Mouse (Mus musculus) ES-Bruce4 (cell line): ENCODE data around the gene Fosl1. TPM values are rescaled to one million over a fixed set of nuclear protein-coding genes. Genes with fewer than 3 reads are reported as not detected.
A peak's percentile ranks its signal among the peaks of the same experiment; 100 is the strongest.

Experiments
- H3K27ac ChIP-seq: 2 replicates; pipeline ENCODE4 v1.5.1; 2012; ENCODE audit warnings: low read length, inconsistent platforms; ENCODE audit not compliant: insufficient read depth
- H3K27me3 ChIP-seq: 2 replicates; pipeline ENCODE4 v1.6.1; 2012; ENCODE audit warnings: mild to moderate bottlenecking, low read length, inconsistent platforms; ENCODE audit not compliant: control insufficient read depth, poor library complexity, insufficient read depth, severe bottlenecking
- H3K36me3 ChIP-seq: 2 replicates; pipeline ENCODE4 v1.6.1; 2012; ENCODE audit warnings: inconsistent platforms, mild to moderate bottlenecking, low read length, moderate library complexity; ENCODE audit not compliant: control insufficient read depth, poor library complexity, insufficient read depth, severe bottlenecking
- H3K4me1 ChIP-seq: one replicate; pipeline ENCODE4 v1.8.1; 2011; ENCODE audit warnings: low read length; ENCODE audit not compliant: control insufficient read depth, insufficient read depth
- H3K4me3 ChIP-seq: 2 replicates; pipeline ENCODE4 v1.5.1; 2011; ENCODE audit warnings: low read depth, mild to moderate bottlenecking, low read length
- H3K9ac ChIP-seq: 2 replicates; pipeline ENCODE4 v1.6.1; 2012; ENCODE audit warnings: low read depth, mild to moderate bottlenecking, inconsistent platforms; ENCODE audit not compliant: poor library complexity, severe bottlenecking
- H3K9me3 ChIP-seq: replicated peaks from 2 replicates; pipeline ENCODE4 v1.6.1; 2012; ENCODE audit warnings: mild to moderate bottlenecking, low read length, inconsistent platforms; ENCODE audit not compliant: control insufficient read depth, poor library complexity, insufficient read depth, severe bottlenecking
- CTCF ChIP-seq: IDR thresholded peaks from one replicate; pipeline ENCODE4 v1.8.1; 2011; ENCODE audit warnings: low read depth, low read length
- EP300 ChIP-seq: IDR thresholded peaks from 2 replicates; pipeline ENCODE4 v1.6.1; 2011; ENCODE audit warnings: low read depth, low read length; ENCODE audit not compliant: insufficient read depth
- POLR2A ChIP-seq: IDR thresholded peaks from one replicate; pipeline ENCODE4 v1.8.1; 2011; ENCODE audit warnings: low read length; ENCODE audit not compliant: insufficient read depth
- polyA plus RNA-seq: library from polyadenylated mRNA; stranded (reverse); fragments of >200 nt; gene quantifications from 2 replicates; pipeline ENCODE4 v1.2.4, GENCODE M21; 2011; ENCODE audit warnings: low read depth; ENCODE audit not compliant: missing spikeins, insufficient read depth, insufficient read length

The Fosl1 gene
- polyA plus RNA-seq, 1 experiment = 1.3 TPM

GRCm38 (mm10) chr19:5433951-5434350 lies 13.4 kb upstream of the Fosl1 start:
- 0 out of 2 replicates have a peak overlapping the region, but pooled peaks have one; percentile 29 for H3K9ac ChIP-seq
- no peaks in the 10 kb centered on the region for H3K4me1 ChIP-seq
- no peaks in the 10 kb centered on the region for H3K9me3 ChIP-seq
- H3K27ac ChIP-seq = no peak overlapping the region
- no peaks in the 10 kb centered on the region for H3K27me3 ChIP-seq
- H3K4me3 ChIP-seq = no peak overlapping the region
- TF ChIP-seq EP300 (no peak), CTCF (no peak)
- no peaks in the 10 kb centered on the region for H3K36me3 ChIP-seq

DNA sequence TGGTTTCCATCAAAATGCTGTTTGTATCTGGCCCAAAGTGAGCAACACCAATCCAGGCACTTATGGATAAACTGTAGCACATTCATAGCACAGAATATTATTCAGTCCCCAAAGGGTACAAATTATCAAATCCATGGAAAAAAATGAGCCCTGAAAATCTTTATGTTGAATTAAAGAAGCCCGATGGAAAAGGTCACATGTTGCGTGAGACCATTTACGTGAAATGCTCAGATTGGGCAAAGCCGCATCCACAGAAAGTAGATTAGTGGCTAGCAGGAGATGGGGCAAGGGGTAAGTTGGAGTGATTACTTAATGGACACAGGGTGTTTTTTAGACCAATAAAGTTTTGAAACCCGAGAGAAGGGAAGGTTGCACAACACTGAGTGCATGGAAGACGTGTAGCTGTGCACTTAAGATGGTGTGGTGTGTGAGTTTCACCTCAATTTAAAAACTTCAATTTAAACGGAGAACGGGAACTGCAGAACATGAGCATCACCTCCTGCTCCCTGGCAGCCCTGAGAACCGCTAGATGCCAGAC lies 2.9 kb upstream of the Fosl1 start:
- Histone ChIP-seq H3K9ac (no peak overlapping the region), H3K36me3 (no peaks in the 10 kb centered on the region), H3K4me1 (no peaks in the 10 kb centered on the region), H3K27ac (no peak overlapping the region), H3K27me3 (no peaks in the 10 kb centered on the region), H3K9me3 (0 out of 2 replicates have a peak, but pooled peaks cover 3% of the 10 kb centered on the region), H3K4me3 (no peak overlapping the region)
- TF ChIP-seq EP300 = no peak
- TF ChIP-seq CTCF = no peak
- TF ChIP-seq POLR2A = no peak

GRCm38 (mm10) chr19:5444954-5445353 lies 2.4 kb upstream of the Fosl1 start:
- TF ChIP-seq EP300 (no peak), POLR2A (no peak), CTCF (no peak)
- Histone ChIP-seq H3K27me3 (no peaks in the 10 kb centered on the region), H3K9ac (no peak overlapping the region)

DNA sequence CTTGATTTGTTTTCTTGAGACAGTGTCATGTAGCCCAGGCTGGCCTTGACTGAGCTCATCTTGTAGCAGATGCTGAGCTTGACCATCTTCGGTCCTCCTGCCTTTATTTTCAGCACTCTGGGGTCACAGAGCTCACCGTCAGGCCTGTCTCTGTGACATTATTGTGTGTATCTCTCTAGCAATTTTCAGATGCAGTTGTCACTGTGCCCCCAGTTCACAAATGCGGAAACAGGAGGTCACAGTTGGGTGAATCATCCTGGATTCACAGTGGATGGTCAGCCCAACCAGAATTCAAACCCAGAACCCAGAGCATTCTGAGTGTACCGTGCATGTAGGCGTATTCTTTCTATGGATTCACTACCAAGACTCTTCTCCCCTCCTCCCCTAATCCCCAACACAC lies 1.6 kb upstream of the Fosl1 start:
- TF ChIP-seq CTCF (no peak), EP300 (no peak), POLR2A (no peak)
- H3K9me3 ChIP-seq = no peaks in the 10 kb centered on the region
- no peaks in the 10 kb centered on the region for H3K36me3 ChIP-seq
- no peaks in the 10 kb centered on the region for H3K4me1 ChIP-seq
- H3K4me3 ChIP-seq = no peak overlapping the region
- no peak overlapping the region for H3K27ac ChIP-seq
- H3K9ac ChIP-seq = no peak overlapping the region
- H3K27me3 ChIP-seq = no peaks in the 10 kb centered on the region

More at GRCm38 (mm10) chr19:5444954-5445353, 2.4 kb upstream of the Fosl1 start:
- Histone ChIP-seq H3K9me3 (0 out of 2 replicates have a peak, but pooled peaks cover 3% of the 10 kb centered on the region), H3K27ac (no peak overlapping the region), H3K36me3 (no peaks in the 10 kb centered on the region), H3K4me1 (no peaks in the 10 kb centered on the region), H3K4me3 (no peak overlapping the region)

GRCm38 (mm10) chr19:5448354-5449150 lies 1.2 kb downstream of the Fosl1 start:
- Histone ChIP-seq H3K9me3 (no peaks in the 10 kb centered on the region), H3K4me1 (no peaks in the 10 kb centered on the region), H3K4me3 (peak overlapping the region; percentile 28), H3K27me3 (no peaks in the 10 kb centered on the region), H3K36me3 (no peaks in the 10 kb centered on the region), H3K27ac (no peak overlapping the region), H3K9ac (peak overlapping the region; percentile 18; the same call in 1 of the 2 replicates)
- TF ChIP-seq CTCF (no peak), EP300 (no peak), POLR2A (no peak)

DNA sequence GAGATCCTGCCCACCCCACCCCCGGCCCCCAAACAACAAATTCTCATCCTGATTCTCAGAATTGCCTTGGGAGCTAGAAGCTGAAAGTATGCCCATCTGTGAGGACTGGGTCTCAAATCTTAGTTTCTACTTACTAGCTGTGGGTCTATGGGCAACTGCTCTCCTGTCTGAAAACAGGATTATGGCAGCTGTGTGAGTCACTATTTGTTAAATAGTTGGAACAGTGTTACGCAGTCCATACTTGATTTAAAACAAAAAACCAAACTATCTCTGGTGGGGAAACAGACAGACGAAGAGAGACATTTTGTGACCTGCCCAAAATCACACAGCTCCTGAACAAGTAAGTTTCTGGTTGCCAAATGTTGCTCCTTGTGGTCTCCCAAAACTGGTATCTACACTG lies 2.3 kb downstream of the Fosl1 start:
- H3K27me3 ChIP-seq = no peaks in the 10 kb centered on the region
- H3K4me3 ChIP-seq = no peak overlapping the region
- H3K36me3 ChIP-seq = no peaks in the 10 kb centered on the region; the same call in 1 of the 2 replicates
- TF ChIP-seq EP300 (no peak), POLR2A (no peak), CTCF (no peak)
- H3K9me3 ChIP-seq = no peaks in the 10 kb centered on the region
- no peak overlapping the region for H3K27ac ChIP-seq
- H3K9ac ChIP-seq = no peak overlapping the region
- no peaks in the 10 kb centered on the region for H3K4me1 ChIP-seq
